Mouse (Mus musculus) embryonic facial prominence, embryonic 14.5 days (tissue): ENCODE results near the gene Ercc4. TPM values are rescaled to one million over a fixed set of nuclear protein-coding genes. Genes with fewer than 3 reads are reported as not detected.

Experiments used
- ATAC-seq: fragments of 200-750 bp; cut with Nextera tagmentation; 2 replicates; pipeline ENCODE4 v1.8.0; 2017; ENCODE audit warnings: low read depth, moderate number of reproducible peaks, moderate TSS enrichment
- DNase-seq: peaks from one replicate; pipeline ENCODE4 v3.0.0-alpha.2; 2015; ENCODE audit warnings: low spot score
- H3K27ac ChIP-seq: fragments of 300-500 bp; sonication (generic); replicated peaks from 2 replicates; pipeline ENCODE4 v1.5.1; 2014; ENCODE audit warnings: low read depth, mild to moderate bottlenecking, low read length, moderate library complexity
- H3K27me3 ChIP-seq: fragments of 300-500 bp; sonication (generic); replicated peaks from 2 replicates; pipeline ENCODE4 v1.6.1; 2014; ENCODE audit warnings: low read length; ENCODE audit not compliant: control insufficient read depth, insufficient read depth
- H3K36me3 ChIP-seq: fragments of 300-500 bp; sonication (generic); 2 replicates; pipeline ENCODE4 v1.6.1; 2014; ENCODE audit warnings: low read length, mixed read lengths; ENCODE audit not compliant: control insufficient read depth, insufficient read depth
- H3K4me1 ChIP-seq: fragments of 300-500 bp; sonication (generic); 2 replicates; pipeline ENCODE4 v1.6.1; 2014; ENCODE audit warnings: antibody characterized with exemption, low read length; ENCODE audit not compliant: control insufficient read depth, insufficient read depth
- H3K4me2 ChIP-seq: fragments of 300-500 bp; sonication (generic); 2 replicates; pipeline ENCODE4 v1.6.1; 2014; ENCODE audit warnings: low read depth, mild to moderate bottlenecking, low read length, moderate library complexity, mixed read lengths
- H3K4me3 ChIP-seq: fragments of 300-500 bp; sonication (generic); 2 replicates; pipeline ENCODE4 v1.5.1; 2014; ENCODE audit warnings: low read depth, mild to moderate bottlenecking, low read length
- H3K9ac ChIP-seq: fragments of 300-500 bp; sonication (generic); 2 replicates; pipeline ENCODE4 v1.6.1; 2014; ENCODE audit warnings: low read depth, mild to moderate bottlenecking, low read length, moderate library complexity, mixed read lengths
- H3K9me3 ChIP-seq: fragments of 300-500 bp; sonication (generic); 2 replicates; pipeline ENCODE4 v1.6.1; 2016; ENCODE audit warnings: low read length; ENCODE audit not compliant: control insufficient read depth
- WGBS: fragments of 180-500 bp; shearing (Covaris S2); extraction: QIAGEN DNeasy Blood & Tissue Kit; methylation state at CpG from one replicate; pipeline ENCODE4 v1.1.7; 2014; 5-methylcytosine and 5-hydroxymethylcytosine counted together
- polyA plus RNA-seq: library from polyadenylated mRNA; unstranded; fragments of >200 nt; fragmentation: Nextera tagmentation; extraction: Ambion mirVana; gene quantifications from 2 replicates; pipeline ENCODE4 v1.2.1, GENCODE M21; 2014

Ercc4 gene
- polyA plus RNA-seq = 11.8 and 13.3 TPM in 2 replicates

DNA sequence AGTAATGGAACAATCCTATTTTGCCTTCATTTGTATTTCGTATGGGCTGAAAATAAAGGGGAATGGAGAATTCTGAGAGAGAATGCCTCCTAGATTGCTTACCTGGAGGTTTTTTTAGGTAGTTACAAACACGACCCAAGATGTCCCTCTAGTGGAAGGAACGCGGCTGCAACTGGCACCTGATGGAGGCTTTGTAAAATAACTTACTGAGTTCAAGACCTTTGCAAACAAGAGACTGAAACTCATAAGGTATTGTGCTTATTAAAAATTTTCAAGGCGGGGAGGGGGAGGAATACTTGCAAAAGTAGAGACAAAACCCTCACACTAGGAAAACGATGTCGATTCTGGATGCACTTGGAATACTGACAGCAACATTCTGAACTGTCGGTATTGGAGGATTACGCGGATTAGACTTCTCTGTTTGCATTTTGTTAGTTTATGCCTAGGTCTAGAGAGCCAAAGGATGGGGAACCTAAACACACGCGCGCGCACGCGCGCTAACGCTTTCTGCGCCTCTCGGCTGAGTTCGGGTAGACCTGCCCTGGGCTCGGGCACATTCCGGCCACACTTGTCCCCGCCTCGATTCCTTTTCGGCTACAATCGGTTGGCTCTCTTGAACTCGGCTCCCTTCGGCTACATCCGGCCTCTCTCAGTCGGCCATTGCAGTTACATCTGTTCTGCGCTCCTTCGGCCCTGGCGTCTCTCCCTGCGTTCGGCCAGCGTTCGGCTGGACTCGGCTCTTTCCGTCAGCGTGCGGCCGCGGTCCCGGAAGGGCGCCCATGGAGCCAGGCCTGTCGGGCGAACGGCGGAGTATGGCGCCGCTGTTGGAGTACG, at the start of gene Ercc4:
Ercc4 (plus strand) TSS at position 529 of the 834 bp plus-strand sequence.
- ATAC-seq = peak; percentile 98
- H3K27ac ChIP-seq = peak within 1 kb of the TSS; percentile 77

GRCm38 (mm10) chr16:13061113-13061512, 48.4 kb upstream of the Ercc4 start:
- no peaks in the 10 kb centered on the region for H3K36me3 ChIP-seq
- H3K27ac ChIP-seq = no peak overlapping the region
- no peak overlapping the region for H3K4me3 ChIP-seq
- WGBS = 29% methylated on average over 5 of the region's 10 CpGs
- H3K27me3 ChIP-seq = no peaks in the 10 kb centered on the region
- H3K4me2 ChIP-seq = peak overlapping the region; percentile 20
- no peaks in the 10 kb centered on the region for H3K4me1 ChIP-seq
- DNase-seq (no peak), ATAC-seq (no peak)
- H3K9ac ChIP-seq = no peak overlapping the region
- no peaks in the 10 kb centered on the region for H3K9me3 ChIP-seq

More for the DNA sequence above, at the start of gene Ercc4:
- H3K27me3 ChIP-seq = no peaks in the 10 kb centered on the region
- H3K4me1 ChIP-seq = peaks cover 7% of the 10 kb centered on the region
- peak within 1 kb of the TSS; percentile 69 for H3K4me2 ChIP-seq
- WGBS = 1% methylated on average over 52 of the region's 53 CpGs
- peak within 1 kb of the TSS; percentile 76 for H3K9ac ChIP-seq
- H3K4me3 ChIP-seq = peak within 1 kb of the TSS; percentile 51
- H3K9me3 ChIP-seq = no peaks in the 10 kb centered on the region
- peaks cover 16% of the 10 kb centered on the region for H3K36me3 ChIP-seq
- peak; percentile 98 for DNase-seq

- no peak overlapping the region for H3K9ac ChIP-seq
- H3K4me1 ChIP-seq = no peaks in the 10 kb centered on the region
- H3K4me2 ChIP-seq = no peak overlapping the region
- H3K27ac ChIP-seq = no peak overlapping the region
- no peaks in the 10 kb centered on the region for H3K36me3 ChIP-seq
- no peak overlapping the region for H3K4me3 ChIP-seq
- no peaks in the 10 kb centered on the region for H3K27me3 ChIP-seq
- DNase-seq (no peak), ATAC-seq (no peak)
- WGBS = 72% methylated on average over 4 of the region's 4 CpGs
- no peaks in the 10 kb centered on the region for H3K9me3 ChIP-seq
Measured at GRCm38 (mm10) chr16:13074176-13074575, 35.3 kb upstream of the Ercc4 start.

GRCm38 (mm10) chr16:13080161-13080560, 29.3 kb upstream of the Ercc4 start:
- 68% methylated on average over 6 of the region's 6 CpGs for WGBS
- no peak overlapping the region for H3K27ac ChIP-seq
- no peak overlapping the region for H3K4me3 ChIP-seq
- H3K36me3 ChIP-seq = no peaks in the 10 kb centered on the region
- no peak for ATAC-seq
- DNase-seq = no peak
- H3K9ac ChIP-seq = no peak overlapping the region
- H3K4me1 ChIP-seq = no peaks in the 10 kb centered on the region
- no peaks in the 10 kb centered on the region for H3K9me3 ChIP-seq
- no peaks in the 10 kb centered on the region for H3K27me3 ChIP-seq
- H3K4me2 ChIP-seq = no peak overlapping the region

DNA sequence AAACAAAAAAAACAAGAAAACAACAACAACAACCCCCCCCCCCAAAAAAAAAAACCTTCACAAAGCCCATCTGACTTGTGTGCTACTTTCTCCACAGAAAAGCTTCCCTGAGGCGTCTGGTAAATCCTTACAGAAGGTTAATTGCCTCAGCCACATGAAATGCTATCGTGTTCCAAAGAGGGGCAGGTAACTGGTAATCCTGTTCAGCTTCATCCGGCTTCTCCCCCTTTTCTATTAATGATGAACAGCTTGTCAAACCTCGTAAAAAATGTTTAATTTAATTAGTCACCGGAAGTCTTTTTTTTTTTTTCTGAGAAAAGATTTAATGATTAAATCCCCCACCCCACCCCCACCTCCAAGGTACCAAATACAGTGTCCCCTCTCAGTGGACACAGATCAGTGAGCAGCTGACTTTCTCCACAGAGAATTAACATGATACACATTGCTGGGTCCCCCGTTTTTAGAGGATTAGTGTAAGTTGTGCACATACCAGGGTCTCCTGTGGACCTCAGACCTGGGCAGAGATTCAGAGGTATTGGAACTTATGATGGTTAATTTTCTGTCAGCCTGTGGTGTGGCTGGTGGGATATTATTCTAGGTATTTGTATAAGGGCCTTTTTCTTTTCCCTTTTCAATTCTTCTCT, 26.2 kb upstream of the Ercc4 start:
- no peak for ATAC-seq
- no peaks in the 10 kb centered on the region for H3K27me3 ChIP-seq
- WGBS = 56% methylated on average over 6 of the region's 6 CpGs

DNA sequence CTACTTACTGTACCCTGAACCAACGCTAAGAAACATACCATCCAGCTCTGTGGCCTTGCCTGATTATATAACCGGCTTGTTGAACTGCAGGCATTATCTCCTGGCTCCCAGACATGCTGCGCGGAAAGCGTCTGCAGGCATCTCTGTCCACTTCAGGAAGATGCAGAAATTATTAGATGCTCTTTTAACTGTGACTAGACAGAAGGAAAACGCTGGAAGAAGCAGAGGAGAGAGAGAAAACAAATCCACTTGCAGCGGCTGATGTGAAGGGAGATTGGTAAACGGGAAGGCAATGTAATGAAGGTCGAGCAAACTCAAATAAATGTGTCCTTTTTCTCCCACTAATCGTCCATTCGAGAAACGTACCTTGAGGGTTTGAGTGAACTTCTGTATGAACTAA, 1.1 kb upstream of the Ercc4 start:
- Histone ChIP-seq H3K4me2 (no peak overlapping the region), H3K27ac (no peak overlapping the region), H3K9me3 (no peaks in the 10 kb centered on the region), H3K27me3 (no peaks in the 10 kb centered on the region), H3K4me3 (no peak overlapping the region), H3K9ac (no peak overlapping the region), H3K36me3 (peaks cover 8% of the 10 kb centered on the region; the same call in 1 of the 2 replicates), H3K4me1 (peaks cover 7% of the 10 kb centered on the region)
- ATAC-seq (no peak), DNase-seq (no peak)
- WGBS = 86% methylated on average over 12 of the region's 12 CpGs

More for the DNA sequence above, 26.2 kb upstream of the Ercc4 start:
- H3K9ac ChIP-seq = no peak overlapping the region
- no peaks in the 10 kb centered on the region for H3K4me1 ChIP-seq
- H3K36me3 ChIP-seq = no peaks in the 10 kb centered on the region
- no peak overlapping the region for H3K4me2 ChIP-seq
- H3K4me3 ChIP-seq = no peak overlapping the region
- H3K27ac ChIP-seq = no peak overlapping the region
- DNase-seq = no peak
- H3K9me3 ChIP-seq = no peaks in the 10 kb centered on the region

- peak; percentile 63 for ATAC-seq
- Histone ChIP-seq H3K27ac (peak overlapping the region; percentile 77), H3K9ac (peak overlapping the region; percentile 76), H3K4me3 (peak overlapping the region; percentile 51), H3K9me3 (no peaks in the 10 kb centered on the region), H3K36me3 (peaks cover 23% of the 10 kb centered on the region), H3K27me3 (no peaks in the 10 kb centered on the region), H3K4me2 (peak overlapping the region; percentile 69), H3K4me1 (peaks cover 7% of the 10 kb centered on the region)
- no peak for DNase-seq
- WGBS = under 1% methylated on average over 28 of the region's 32 CpGs
Measured at GRCm38 (mm10) chr16:13109990-13110595, 609 bp downstream of the Ercc4 start.

- ATAC-seq (no peak), DNase-seq (no peak)
- Histone ChIP-seq H3K27me3 (no peaks in the 10 kb centered on the region), H3K4me1 (peaks cover 7% of the 10 kb centered on the region), H3K4me3 (no peak overlapping the region), H3K4me2 (no peak overlapping the region), H3K9ac (no peak overlapping the region), H3K36me3 (peaks cover 23% of the 10 kb centered on the region), H3K9me3 (no peaks in the 10 kb centered on the region), H3K27ac (no peak overlapping the region)
- WGBS = 87% methylated on average over 2 of the region's 2 CpGs
Measured at GRCm38 (mm10) chr16:13114821-13115220, 5.3 kb downstream of the Ercc4 start.
